Mouse (Mus musculus) forebrain, embryonic 12.5 days (tissue): ENCODE results near the gene Inmt. TPM values are rescaled to one million over a fixed set of nuclear protein-coding genes. Genes with fewer than 3 reads are reported as not detected.

Experiments used
- ATAC-seq: fragments of 200-750 bp; cut with Nextera tagmentation; 2 replicates; pipeline ENCODE4 v1.8.0; 2017; ENCODE audit warnings: moderate TSS enrichment; ENCODE audit not compliant: low FRiP score
- H3K27ac ChIP-seq: fragments of 300-500 bp; sonication (generic); 2 replicates; pipeline ENCODE4 v1.5.1; 2016; ENCODE audit warnings: mild to moderate bottlenecking
- H3K27me3 ChIP-seq: fragments of 300-500 bp; sonication (generic); 2 replicates; pipeline ENCODE4 v1.6.1; 2016; ENCODE audit warnings: mild to moderate bottlenecking
- H3K36me3 ChIP-seq: fragments of 300-500 bp; sonication (generic); replicated peaks from 2 replicates; pipeline ENCODE4 v1.6.1; 2016; ENCODE audit warnings: mild to moderate bottlenecking
- H3K4me1 ChIP-seq: fragments of 300-500 bp; sonication (generic); 2 replicates; pipeline ENCODE4 v1.6.1; 2016
- H3K4me2 ChIP-seq: fragments of 300-500 bp; sonication (generic); 2 replicates; pipeline ENCODE4 v1.6.1; 2016; ENCODE audit warnings: mild to moderate bottlenecking, moderate library complexity
- H3K4me3 ChIP-seq: fragments of 300-500 bp; sonication (generic); replicated peaks from 2 replicates; pipeline ENCODE4 v1.5.1; 2016; ENCODE audit warnings: mild to moderate bottlenecking
- H3K9ac ChIP-seq: fragments of 300-500 bp; sonication (generic); 2 replicates; pipeline ENCODE4 v1.6.1; 2016; ENCODE audit warnings: mild to moderate bottlenecking
- H3K9me3 ChIP-seq: fragments of 300-500 bp; sonication (generic); 2 replicates; pipeline ENCODE4 v1.6.1; 2016
- WGBS: fragments of 180-500 bp; shearing (Covaris S2); methylation state at CpG from one replicate; pipeline ENCODE4 v1.1.7; 2016; 5-methylcytosine and 5-hydroxymethylcytosine counted together
- polyA plus RNA-seq: library from polyadenylated mRNA; unstranded; fragments of >200 nt; fragmentation: Nextera tagmentation; extraction: Ambion mirVana; gene quantifications from 2 replicates; pipeline ENCODE4 v1.2.1, GENCODE M21; 2016

The Inmt gene
- polyA plus RNA-seq, result 0.59 and 0.92 TPM in 2 replicates

GRCm38 (mm10) chr6:55174741-55175181, at the start of gene Inmt:
Gene Inmt (minus strand): TSS chr6:55175043.
- Histone ChIP-seq H3K27ac (no peak within 1 kb of the TSS), H3K4me2 (no peak within 1 kb of the TSS), H3K4me3 (no peak within 1 kb of the TSS), H3K4me1 (peaks cover 10% of the 10 kb centered on the region), H3K9me3 (no peaks in the 10 kb centered on the region), H3K36me3 (no peaks in the 10 kb centered on the region), H3K9ac (no peak within 1 kb of the TSS), H3K27me3 (peaks cover 27% of the 10 kb centered on the region)
- WGBS, result 73% methylated on average over 1 of the region's 1 CpGs
- ATAC-seq, result no peak

- H3K36me3 ChIP-seq, result peaks cover 47% of the 10 kb centered on the region
- H3K4me2 ChIP-seq, result no peak overlapping the region
- no peak overlapping the region for H3K27ac ChIP-seq
- H3K4me3 ChIP-seq, result no peak overlapping the region
- no peaks in the 10 kb centered on the region for H3K4me1 ChIP-seq
- 91% methylated on average over 8 of the region's 8 CpGs for WGBS
- H3K9ac ChIP-seq, result no peak overlapping the region
- ATAC-seq, result no peak
- H3K27me3 ChIP-seq, result no peaks in the 10 kb centered on the region
- H3K9me3 ChIP-seq, result no peaks in the 10 kb centered on the region
Measured at GRCm38 (mm10) chr6:55223986-55224385, 49.1 kb upstream of the Inmt start.

- H3K27me3 ChIP-seq, result no peaks in the 10 kb centered on the region
- H3K36me3 ChIP-seq, result peaks cover 49% of the 10 kb centered on the region
- H3K4me1 ChIP-seq, result no peaks in the 10 kb centered on the region
- no peak for ATAC-seq
- no peak overlapping the region for H3K4me3 ChIP-seq
- H3K27ac ChIP-seq, result no peak overlapping the region
- no peak overlapping the region for H3K9ac ChIP-seq
- H3K4me2 ChIP-seq, result no peak overlapping the region
- no peaks in the 10 kb centered on the region for H3K9me3 ChIP-seq
- WGBS, result 96% methylated on average over 9 of the region's 9 CpGs
Measured at GRCm38 (mm10) chr6:55218232-55218631, 43.4 kb upstream of the Inmt start.

- Histone ChIP-seq H3K4me1 (no peaks in the 10 kb centered on the region), H3K4me3 (no peak overlapping the region), H3K4me2 (no peak overlapping the region), H3K9ac (no peak overlapping the region), H3K36me3 (peaks cover 42% of the 10 kb centered on the region), H3K9me3 (no peaks in the 10 kb centered on the region), H3K27ac (no peak overlapping the region), H3K27me3 (no peaks in the 10 kb centered on the region)
- ATAC-seq, result no peak
- WGBS, result 87% methylated on average over 3 of the region's 3 CpGs
Measured at GRCm38 (mm10) chr6:55214541-55214940, 39.7 kb upstream of the Inmt start.

- WGBS, result 84% methylated on average over 15 of the region's 15 CpGs
- no peak overlapping the region for H3K27ac ChIP-seq
Measured at GRCm38 (mm10) chr6:55210423-55211365, 35.9 kb upstream of the Inmt start.

GRCm38 (mm10) chr6:55207786-55208185, 32.9 kb upstream of the Inmt start:
- Histone ChIP-seq H3K4me3 (no peak overlapping the region), H3K4me2 (no peak overlapping the region), H3K27ac (no peak overlapping the region), H3K4me1 (peaks cover 22% of the 10 kb centered on the region), H3K27me3 (no peaks in the 10 kb centered on the region), H3K9ac (no peak overlapping the region), H3K36me3 (peaks cover 10% of the 10 kb centered on the region), H3K9me3 (no peaks in the 10 kb centered on the region)
- ATAC-seq, result no peak
- WGBS, result 91% methylated on average over 8 of the region's 8 CpGs

More at GRCm38 (mm10) chr6:55210423-55211365, 35.9 kb upstream of the Inmt start:
- Histone ChIP-seq H3K27me3 (no peaks in the 10 kb centered on the region), H3K4me2 (no peak overlapping the region), H3K4me3 (no peak overlapping the region), H3K9me3 (no peaks in the 10 kb centered on the region), H3K36me3 (peaks cover 13% of the 10 kb centered on the region), H3K9ac (no peak overlapping the region), H3K4me1 (no peaks in the 10 kb centered on the region)
- no peak for ATAC-seq

GRCm38 (mm10) chr6:55203931-55204330, 29.1 kb upstream of the Inmt start:
- no peaks in the 10 kb centered on the region for H3K9me3 ChIP-seq
- H3K9ac ChIP-seq, result peak overlapping the region; percentile 53
- WGBS, result 62% methylated on average over 3 of the region's 3 CpGs
- peak overlapping the region; percentile 90 for H3K27ac ChIP-seq
- H3K4me2 ChIP-seq, result peak overlapping the region; percentile 60
- H3K36me3 ChIP-seq, result no peaks in the 10 kb centered on the region
- peak; percentile 54 for ATAC-seq
- peaks cover 27% of the 10 kb centered on the region for H3K4me1 ChIP-seq
- no peaks in the 10 kb centered on the region for H3K27me3 ChIP-seq
- peak overlapping the region; percentile 43 for H3K4me3 ChIP-seq

- ATAC-seq, result peak; percentile 96
- WGBS, result 3% methylated on average over 33 of the region's 33 CpGs
- Histone ChIP-seq H3K27me3 (no peaks in the 10 kb centered on the region), H3K9me3 (no peaks in the 10 kb centered on the region), H3K27ac (peak within 1 kb of the TSS; percentile 90), H3K9ac (peak within 1 kb of the TSS; percentile 53), H3K4me3 (peak within 1 kb of the TSS; percentile 43), H3K36me3 (no peaks in the 10 kb centered on the region), H3K4me1 (peaks cover 27% of the 10 kb centered on the region), H3K4me2 (peak within 1 kb of the TSS; percentile 60)
Measured at GRCm38 (mm10) chr6:55202913-55203910, 28.4 kb upstream of the Inmt start, which contains the start of gene Mindy4. Gene Mindy4 (plus strand): TSS chr6:55203383.

- no peaks in the 10 kb centered on the region for H3K36me3 ChIP-seq
- no peaks in the 10 kb centered on the region for H3K27me3 ChIP-seq
- no peak overlapping the region for H3K9ac ChIP-seq
- WGBS, result 91% methylated on average over 3 of the region's 3 CpGs
- H3K4me2 ChIP-seq, result no peak overlapping the region
- ATAC-seq, result no peak
- H3K4me1 ChIP-seq, result peaks cover 12% of the 10 kb centered on the region
- H3K9me3 ChIP-seq, result no peaks in the 10 kb centered on the region
- H3K4me3 ChIP-seq, result no peak overlapping the region
- H3K27ac ChIP-seq, result no peak overlapping the region
Measured at GRCm38 (mm10) chr6:55199047-55199446, 24.2 kb upstream of the Inmt start.

- no peaks in the 10 kb centered on the region for H3K36me3 ChIP-seq
- no peak overlapping the region for H3K9ac ChIP-seq
- H3K9me3 ChIP-seq, result no peaks in the 10 kb centered on the region
- ATAC-seq, result no peak
- 92% methylated on average over 3 of the region's 3 CpGs for WGBS
- no peaks in the 10 kb centered on the region for H3K27me3 ChIP-seq
- no peak overlapping the region for H3K4me2 ChIP-seq
- H3K4me3 ChIP-seq, result no peak overlapping the region
- no peak overlapping the region for H3K27ac ChIP-seq
- H3K4me1 ChIP-seq, result no peaks in the 10 kb centered on the region
Measured at GRCm38 (mm10) chr6:55193171-55193570, 18.3 kb upstream of the Inmt start.

GRCm38 (mm10) chr6:55191537-55191936, 16.7 kb upstream of the Inmt start:
- Histone ChIP-seq H3K27ac (no peak overlapping the region), H3K36me3 (no peaks in the 10 kb centered on the region), H3K4me2 (no peak overlapping the region), H3K9ac (no peak overlapping the region), H3K9me3 (0 out of 2 replicates have a peak, but pooled peaks cover 4% of the 10 kb centered on the region), H3K4me1 (no peaks in the 10 kb centered on the region), H3K4me3 (no peak overlapping the region), H3K27me3 (no peaks in the 10 kb centered on the region)
- WGBS, result 80% methylated on average over 4 of the region's 4 CpGs
- ATAC-seq, result no peak

- Histone ChIP-seq H3K36me3 (no peaks in the 10 kb centered on the region), H3K27ac (no peak overlapping the region), H3K9ac (no peak overlapping the region), H3K9me3 (0 out of 2 replicates have a peak, but pooled peaks cover 4% of the 10 kb centered on the region), H3K4me2 (no peak overlapping the region), H3K4me1 (no peaks in the 10 kb centered on the region), H3K4me3 (no peak overlapping the region), H3K27me3 (no peaks in the 10 kb centered on the region)
- no peak for ATAC-seq
Measured at GRCm38 (mm10) chr6:55189406-55189805, 14.6 kb upstream of the Inmt start.
